Comparison of ENCODE assay signal across 28 mouse cellular contexts in genomic region chr12:32199422-32199821, GRCm38 (mm10). TPM values are rescaled to one million over a fixed set of nuclear protein-coding genes. Genes with fewer than 3 reads are reported as not detected.
A peak's percentile ranks its signal among the peaks of the same experiment; 100 is the strongest.
DNase-seq lines count a peak whose midpoint lies in the region; ATAC-seq and TF ChIP-seq lines count a peak whose summit lies in the region.
"Had no signal": no experiment of that assay in that cellular context is flagged by ENCODE, and none has a peak within 500 bp of the region (broad histone marks: within the 10 kb centered on the region; RNA-seq: fewer than 3 reads in every experiment).

No protein-coding gene starts in this region.

- no peak overlapping the region for H3K4me3 ChIP-seq in bone marrow macrophage, adult 2 months (ENCODE audit: insufficient read depth, low read length)
- H3K4me3 ChIP-seq in hindbrain, postnatal 0 days (ENCODE audit: low read length) = no peak overlapping the region
- no peak overlapping the region for H3K4me3 ChIP-seq in hindbrain, embryonic 13.5 days
- H3K4me3 ChIP-seq: embryonic facial prominence, embryonic 13.5 days; forebrain, embryonic 10.5 days; forebrain, embryonic 15.5 days; heart, embryonic 15.5 days; hindbrain, embryonic 15.5 days; kidney, embryonic 15.5 days; layer of hippocampus, adult 2 months; limb, embryonic 10.5 days; limb, embryonic 15.5 days; lung, embryonic 15.5 days; midbrain, embryonic 13.5 days; neural tube, embryonic 15.5 days had no signal

- WGBS in hindbrain, postnatal 0 days = 86% methylated on average over 4 of the region's 4 CpGs
- WGBS in hindbrain, embryonic 13.5 days = 90% methylated on average over 4 of the region's 4 CpGs

- no peak for TF ChIP-seq POLR2A in bone marrow macrophage, adult 2 months (IDR thresholded peaks at IDR 0.05; ENCODE audit: borderline replicate concordance, low read depth, low read length)

- DNase-seq in 416B (ENCODE audit: low read depth) = peak; percentile 71
- peak; percentile 48 for DNase-seq in A20 (ENCODE audit: low read depth, low spot score)
- DNase-seq in hindbrain, postnatal 0 days (ENCODE audit: low spot score) = no peak
- no peak for DNase-seq in cerebellum, adult 11-12 months
- no peak for DNase-seq in frontal cortex, adult 2 months (ENCODE audit: extremely low spot score in 1 of 2, low spot score in 1 of 2)
- DNase-seq: adrenal gland, adult 8-10 months; cerebellum, adult 11 months; cerebellum, adult 9-11 months; kidney, adult 18-20 months; kidney, postnatal 36 days; right cerebral cortex, postnatal 25 days; thymus, postnatal 14 days had no signal

- no peaks in the 10 kb centered on the region for H3K27me3 ChIP-seq in hindbrain, postnatal 0 days (ENCODE audit: insufficient read depth, low read length)
- no peaks in the 10 kb centered on the region for H3K27me3 ChIP-seq in hindbrain, embryonic 13.5 days
- H3K27me3 ChIP-seq: embryonic facial prominence, embryonic 13.5 days; forebrain, embryonic 15.5 days; heart, embryonic 15.5 days; hindbrain, embryonic 15.5 days; kidney, embryonic 15.5 days; limb, embryonic 15.5 days; lung, embryonic 15.5 days; midbrain, embryonic 13.5 days; neural tube, embryonic 15.5 days had no signal

- no peaks in the 10 kb centered on the region for H3K9me3 ChIP-seq in hindbrain, postnatal 0 days (ENCODE audit: low read length)
- no peaks in the 10 kb centered on the region for H3K9me3 ChIP-seq in hindbrain, embryonic 13.5 days
- H3K9me3 ChIP-seq: embryonic facial prominence, embryonic 13.5 days; forebrain, embryonic 10.5 days; forebrain, embryonic 15.5 days; heart, embryonic 15.5 days; hindbrain, embryonic 15.5 days; kidney, embryonic 15.5 days; limb, embryonic 10.5 days; limb, embryonic 15.5 days; lung, embryonic 15.5 days; midbrain, embryonic 13.5 days; neural tube, embryonic 15.5 days had no signal

- H3K4me1 ChIP-seq in bone marrow macrophage, adult 2 months (ENCODE audit: control insufficient read depth, insufficient read depth, low read length) = peaks cover 43% of the 10 kb centered on the region
- no peaks in the 10 kb centered on the region for H3K4me1 ChIP-seq in hindbrain, postnatal 0 days (ENCODE audit: insufficient read depth, low read length)
- H3K4me1 ChIP-seq in hindbrain, embryonic 13.5 days (replicated peaks) = 0 out of 2 replicates have a peak, but pooled peaks cover 3% of the 10 kb centered on the region
- H3K4me1 ChIP-seq: embryonic facial prominence, embryonic 13.5 days; heart, embryonic 15.5 days; limb, embryonic 10.5 days; limb, embryonic 15.5 days; lung, embryonic 15.5 days; neural tube, embryonic 15.5 days had no signal

- ATAC-seq in megakaryocyte, adult 5-6 weeks (ENCODE audit: poor library complexity, severe bottlenecking) = peak; percentile 94
- ATAC-seq in hindbrain, postnatal 0 days = no peak
- ATAC-seq in hindbrain, embryonic 13.5 days (ENCODE audit: low FRiP score) = no peak
- ATAC-seq: forebrain, embryonic 15.5 days; midbrain, embryonic 13.5 days had no signal

- no peak overlapping the region for H3K4me2 ChIP-seq in hindbrain, postnatal 0 days (ENCODE audit: low read depth, low read length)
- no peak overlapping the region for H3K4me2 ChIP-seq in hindbrain, embryonic 13.5 days
- H3K4me2 ChIP-seq: embryonic facial prominence, embryonic 13.5 days; forebrain, embryonic 15.5 days; heart, embryonic 15.5 days; hindbrain, embryonic 15.5 days; kidney, embryonic 15.5 days; limb, embryonic 15.5 days; lung, embryonic 15.5 days; midbrain, embryonic 13.5 days; neural tube, embryonic 15.5 days had no signal

- TF ChIP-seq CTCF in bone marrow macrophage, adult 2 months (IDR thresholded peaks at IDR 0.05; ENCODE audit: low read depth, low read length) = no peak
- TF ChIP-seq CTCF in hindbrain, postnatal 0 days (IDR thresholded peaks at IDR 0.05; ENCODE audit: low read depth) = no peak

- H3K36me3 ChIP-seq in hindbrain, postnatal 0 days (ENCODE audit: insufficient read depth, low read length) = no peaks in the 10 kb centered on the region
- no peaks in the 10 kb centered on the region for H3K36me3 ChIP-seq in hindbrain, embryonic 13.5 days
- H3K36me3 ChIP-seq: embryonic facial prominence, embryonic 13.5 days; forebrain, embryonic 10.5 days; forebrain, embryonic 15.5 days; heart, embryonic 15.5 days; hindbrain, embryonic 15.5 days; kidney, embryonic 15.5 days; limb, embryonic 10.5 days; limb, embryonic 15.5 days; lung, embryonic 15.5 days; midbrain, embryonic 13.5 days; neural tube, embryonic 15.5 days had no signal

- H3K27ac ChIP-seq in bone marrow macrophage, adult 2 months (ENCODE audit: insufficient read depth, low read depth, low read length) = peak overlapping the region; percentile 46
- no peak overlapping the region for H3K27ac ChIP-seq in hindbrain, postnatal 0 days
- H3K27ac ChIP-seq in hindbrain, embryonic 13.5 days = no peak overlapping the region
- H3K27ac ChIP-seq: embryonic facial prominence, embryonic 13.5 days; forebrain, embryonic 10.5 days; forebrain, embryonic 15.5 days; heart, embryonic 15.5 days; hindbrain, embryonic 15.5 days; kidney, embryonic 15.5 days; layer of hippocampus, adult 2 months; limb, embryonic 10.5 days; limb, embryonic 15.5 days; liver, embryonic 14.5 days; lung, embryonic 15.5 days; midbrain, embryonic 13.5 days; neural tube, embryonic 15.5 days had no signal

- no peak overlapping the region for H3K9ac ChIP-seq in hindbrain, postnatal 0 days (replicated peaks; ENCODE audit: low read length)
- no peak overlapping the region for H3K9ac ChIP-seq in hindbrain, embryonic 13.5 days
- H3K9ac ChIP-seq: embryonic facial prominence, embryonic 13.5 days; forebrain, embryonic 15.5 days; heart, embryonic 15.5 days; hindbrain, embryonic 15.5 days; kidney, embryonic 15.5 days; limb, embryonic 15.5 days; liver, embryonic 14.5 days; lung, embryonic 15.5 days; midbrain, embryonic 13.5 days; neural tube, embryonic 15.5 days had no signal

RNA-seq across cellular contexts. Expression of gene Pik3cg, which starts 9.0 kb away (rescaled TPM):
- polyA plus RNA-seq in bone marrow macrophage, adult 2 months (2012; ENCODE audit: insufficient read depth, insufficient read length, missing spikeins) = 73.2 and 75.7 TPM in 2 replicates
- total RNA-seq in megakaryocyte, adult 5-6 weeks (2015) = 122 and 129 TPM in 2 replicates
- 57.3 and 67.7 TPM in 2 replicates for total RNA-seq in megakaryocyte, adult 5-6 weeks (2017)
- 1.7 and 2.5 TPM in 2 replicates for total RNA-seq in hindbrain, postnatal 0 days (2014; rRNA removed)
- 0.96 and 1.1 TPM in 2 replicates for polyA plus RNA-seq in hindbrain, postnatal 0 days (2015; fragmentation: Nextera tagmentation; extraction: Ambion mirVana)
- 1.2 and 1.4 TPM in 2 replicates for polyA plus RNA-seq in hindbrain, embryonic 13.5 days (2015; fragmentation: Nextera tagmentation; extraction: Ambion mirVana)
- 1.6 and 2.5 TPM in 2 replicates for polyA plus RNA-seq in frontal cortex, adult 2 months (2012; rRNA removed)

Comparison
In these comparisons a context has a peak if more than half of its experiments do, and no peak if none do; other contexts are left out.
1. DNase-seq: peak in 416B (single experiment) and A20 (single experiment); none in hindbrain, postnatal 0 days (single experiment), cerebellum, adult 11-12 months (single experiment) and frontal cortex, adult 2 months (0 of 2).
2. RNA of gene Pik3cg, which starts 9.0 kb away (polyA plus RNA-seq): 73.2 to 75.7 TPM in bone marrow macrophage, adult 2 months; 1.6 to 2.5 TPM in frontal cortex, adult 2 months, 1.2 to 1.4 TPM in hindbrain, embryonic 13.5 days and 0.96 to 1.1 TPM in hindbrain, postnatal 0 days; every median in the first group is over 10 times any median in the second.